Mouse (Mus musculus) embryonic facial prominence, embryonic 12.5 days (tissue): ENCODE measurements around the gene Pld2. TPM values are rescaled to one million over a fixed set of nuclear protein-coding genes. Genes with fewer than 3 reads are reported as not detected.

Experiments
- ATAC-seq: fragments of 200-750 bp; cut with Nextera tagmentation; 2 replicates; pipeline ENCODE4 v1.8.0; 2017; ENCODE audit not compliant: insufficient number of reproducible peaks, insufficient read depth, low FRiP score, low TSS enrichment
- H3K27ac ChIP-seq: fragments of 300-500 bp; sonication (generic); 2 replicates; pipeline ENCODE4 v1.5.1; 2016; ENCODE audit warnings: mild to moderate bottlenecking
- H3K27me3 ChIP-seq: fragments of 300-500 bp; sonication (generic); 2 replicates; pipeline ENCODE4 v1.6.1; 2016; ENCODE audit warnings: mild to moderate bottlenecking, moderate library complexity
- H3K36me3 ChIP-seq: fragments of 300-500 bp; sonication (generic); 2 replicates; pipeline ENCODE4 v1.6.1; 2016; ENCODE audit warnings: mild to moderate bottlenecking
- H3K4me1 ChIP-seq: fragments of 300-500 bp; sonication (generic); 2 replicates; pipeline ENCODE4 v1.6.1; 2016
- H3K4me2 ChIP-seq: fragments of 300-500 bp; sonication (generic); replicated peaks from 2 replicates; pipeline ENCODE4 v1.6.1; 2016; ENCODE audit warnings: mild to moderate bottlenecking, moderate library complexity
- H3K4me3 ChIP-seq: fragments of 300-500 bp; sonication (generic); 2 replicates; pipeline ENCODE4 v1.5.1; 2016; ENCODE audit warnings: mild to moderate bottlenecking
- H3K9ac ChIP-seq: fragments of 300-500 bp; sonication (generic); 2 replicates; pipeline ENCODE4 v1.6.1; 2016; ENCODE audit warnings: mild to moderate bottlenecking, moderate library complexity
- H3K9me3 ChIP-seq: fragments of 300-500 bp; sonication (generic); 2 replicates; pipeline ENCODE4 v1.6.1; 2016; ENCODE audit warnings: mild to moderate bottlenecking, moderate library complexity
- WGBS: fragments of 180-500 bp; shearing (Covaris S2); methylation state at CpG from one replicate; pipeline ENCODE4 v1.1.7; 2016; 5-methylcytosine and 5-hydroxymethylcytosine counted together
- polyA plus RNA-seq: library from polyadenylated mRNA; unstranded; fragments of >200 nt; fragmentation: Nextera tagmentation; extraction: Ambion mirVana; gene quantifications from 2 replicates; pipeline ENCODE4 v1.2.1, GENCODE M21; 2016

Gene Pld2
- polyA plus RNA-seq = 4.4 and 6.7 TPM in 2 replicates

- Histone ChIP-seq H3K4me2 (peak within 1 kb of the TSS; percentile 91), H3K9ac (peak within 1 kb of the TSS; percentile 66), H3K9me3 (no peaks in the 10 kb centered on the region), H3K36me3 (no peaks in the 10 kb centered on the region), H3K4me3 (peak within 1 kb of the TSS; percentile 64), H3K27me3 (peaks cover 24% of the 10 kb centered on the region), H3K27ac (no peak within 1 kb of the TSS; the same call in 1 of the 2 replicates), H3K4me1 (no peaks in the 10 kb centered on the region)
- WGBS = under 1% methylated on average over 60 of the region's 65 CpGs
- ATAC-seq = peak; percentile 85
Observed at GRCm38 (mm10) chr11:70539877-70540587, at the start of gene Pld2. Gene Pld2 (plus strand): TSS chr11:70540064.

DNA sequence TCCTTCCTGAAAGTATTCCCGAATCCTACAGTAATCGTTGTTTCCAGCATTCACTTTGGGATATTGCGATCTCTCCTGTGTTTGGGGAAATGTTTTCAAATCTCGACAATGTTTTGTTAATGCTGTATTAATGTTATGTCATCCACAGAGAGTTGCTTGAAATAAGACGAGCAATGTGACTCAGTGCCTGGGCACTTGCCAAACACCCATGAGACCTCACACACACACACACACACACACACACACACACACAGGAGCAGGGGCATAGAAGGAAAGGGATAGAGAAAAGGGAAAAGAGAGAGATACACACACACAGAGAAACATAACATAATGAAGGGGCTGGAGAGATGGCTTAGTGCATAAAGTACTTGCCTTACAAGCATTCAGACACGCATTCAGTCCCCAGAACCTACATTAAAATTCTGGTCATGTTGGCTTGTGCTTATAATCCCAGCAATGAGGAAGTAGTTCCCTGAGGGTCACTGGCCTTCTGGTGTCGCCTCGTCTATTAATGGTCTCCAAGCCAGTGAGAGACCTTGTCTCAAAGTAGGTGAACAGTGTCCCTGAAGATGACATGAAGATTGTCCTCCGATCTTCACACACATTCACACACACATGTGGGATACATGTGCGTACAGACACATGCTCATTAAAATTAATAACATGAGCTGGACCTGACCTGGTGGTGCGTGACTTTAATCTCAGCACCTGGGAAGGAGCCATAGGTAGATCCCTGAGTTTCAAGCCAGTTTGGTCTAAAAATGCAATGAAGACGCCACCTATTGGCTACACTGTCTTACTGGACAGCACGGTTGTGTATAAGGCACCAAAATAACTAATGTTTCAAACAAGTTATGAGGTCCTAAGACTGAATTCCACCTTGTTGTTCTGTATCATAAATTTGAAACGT lies 40.0 kb upstream of the Pld2 start:
- Histone ChIP-seq H3K27me3 (0 out of 2 replicates have a peak, but pooled peaks cover under 1% of the 10 kb centered on the region), H3K27ac (no peak overlapping the region), H3K9me3 (no peaks in the 10 kb centered on the region), H3K4me2 (no peak overlapping the region), H3K4me3 (no peak overlapping the region), H3K9ac (no peak overlapping the region), H3K36me3 (no peaks in the 10 kb centered on the region), H3K4me1 (no peaks in the 10 kb centered on the region)
- 74% methylated on average over 14 of the region's 14 CpGs for WGBS
- ATAC-seq = no peak

DNA sequence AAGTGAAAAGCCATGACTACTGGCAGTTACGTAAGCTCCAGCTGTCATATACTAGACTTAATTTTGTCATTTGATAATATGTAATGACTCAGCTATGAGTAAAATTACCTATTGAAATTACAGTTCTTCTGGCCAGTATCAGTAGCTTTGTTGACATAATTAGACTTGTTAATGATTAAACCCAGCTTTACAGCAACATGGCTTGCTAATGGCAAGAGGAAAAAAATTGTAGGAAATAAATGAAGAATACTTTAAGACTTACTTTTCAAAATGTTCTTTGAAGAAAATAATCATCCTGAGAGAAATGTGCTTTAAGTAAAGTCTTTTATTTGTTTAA lies 39.4 kb upstream of the Pld2 start:
- Histone ChIP-seq H3K36me3 (no peaks in the 10 kb centered on the region), H3K4me3 (no peak overlapping the region), H3K4me2 (no peak overlapping the region), H3K4me1 (no peaks in the 10 kb centered on the region), H3K9ac (no peak overlapping the region), H3K27me3 (peaks cover 5% of the 10 kb centered on the region; the same call in 1 of the 2 replicates), H3K9me3 (no peaks in the 10 kb centered on the region), H3K27ac (no peak overlapping the region)
- 92% methylated on average over 1 of the region's 1 CpGs for WGBS
- ATAC-seq = no peak

GRCm38 (mm10) chr11:70502018-70502417 lies 37.8 kb upstream of the Pld2 start:
- H3K27me3 ChIP-seq = peaks cover 5% of the 10 kb centered on the region; the same call in 1 of the 2 replicates
- H3K27ac ChIP-seq = no peak overlapping the region
- no peak for ATAC-seq

GRCm38 (mm10) chr11:70504970-70505369 lies 34.9 kb upstream of the Pld2 start, which contains the start of gene Tm4sf5:
Gene Tm4sf5 (plus strand): TSS chr11:70505244.
- WGBS = 74% methylated on average over 9 of the region's 9 CpGs
- Histone ChIP-seq H3K4me2 (no peak within 1 kb of the TSS), H3K4me1 (no peaks in the 10 kb centered on the region), H3K4me3 (no peak within 1 kb of the TSS), H3K27ac (no peak within 1 kb of the TSS), H3K27me3 (peaks cover 7% of the 10 kb centered on the region), H3K9me3 (no peaks in the 10 kb centered on the region), H3K36me3 (no peaks in the 10 kb centered on the region), H3K9ac (no peak within 1 kb of the TSS)
- ATAC-seq = no peak

More at GRCm38 (mm10) chr11:70502018-70502417, 37.8 kb upstream of the Pld2 start:
- Histone ChIP-seq H3K4me2 (no peak overlapping the region), H3K9ac (no peak overlapping the region), H3K9me3 (no peaks in the 10 kb centered on the region), H3K4me3 (no peak overlapping the region), H3K36me3 (no peaks in the 10 kb centered on the region), H3K4me1 (no peaks in the 10 kb centered on the region)
- WGBS = 63% methylated on average over 3 of the region's 3 CpGs

DNA sequence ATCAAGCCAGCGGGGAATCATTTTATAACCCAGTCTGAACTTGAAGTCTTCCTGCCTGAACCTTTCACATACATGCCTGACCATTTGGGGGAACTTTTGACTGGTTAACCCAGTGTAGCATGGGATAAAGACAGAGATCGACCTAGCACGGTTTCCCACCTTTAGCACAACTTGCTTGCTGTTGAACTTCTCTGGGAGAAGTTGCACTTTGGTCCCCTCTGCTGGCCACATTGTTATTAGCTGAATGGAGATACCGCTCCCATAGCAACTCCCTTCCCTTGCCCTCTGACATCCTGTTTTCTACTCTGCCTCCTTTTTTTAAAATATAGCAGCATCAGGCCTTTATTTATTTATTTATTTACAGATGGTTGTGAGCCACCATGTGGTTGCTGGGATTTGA lies 33.5 kb upstream of the Pld2 start:
- H3K9ac ChIP-seq = no peak overlapping the region
- no peak overlapping the region for H3K27ac ChIP-seq
- H3K27me3 ChIP-seq = peaks cover 7% of the 10 kb centered on the region
- no peak overlapping the region for H3K4me3 ChIP-seq
- no peaks in the 10 kb centered on the region for H3K9me3 ChIP-seq
- no peak for ATAC-seq
- WGBS = 19% methylated on average over 4 of the region's 4 CpGs
- no peak overlapping the region for H3K4me2 ChIP-seq
- peaks cover 3% of the 10 kb centered on the region; the same call in 1 of the 2 replicates for H3K4me1 ChIP-seq
- H3K36me3 ChIP-seq = no peaks in the 10 kb centered on the region

DNA sequence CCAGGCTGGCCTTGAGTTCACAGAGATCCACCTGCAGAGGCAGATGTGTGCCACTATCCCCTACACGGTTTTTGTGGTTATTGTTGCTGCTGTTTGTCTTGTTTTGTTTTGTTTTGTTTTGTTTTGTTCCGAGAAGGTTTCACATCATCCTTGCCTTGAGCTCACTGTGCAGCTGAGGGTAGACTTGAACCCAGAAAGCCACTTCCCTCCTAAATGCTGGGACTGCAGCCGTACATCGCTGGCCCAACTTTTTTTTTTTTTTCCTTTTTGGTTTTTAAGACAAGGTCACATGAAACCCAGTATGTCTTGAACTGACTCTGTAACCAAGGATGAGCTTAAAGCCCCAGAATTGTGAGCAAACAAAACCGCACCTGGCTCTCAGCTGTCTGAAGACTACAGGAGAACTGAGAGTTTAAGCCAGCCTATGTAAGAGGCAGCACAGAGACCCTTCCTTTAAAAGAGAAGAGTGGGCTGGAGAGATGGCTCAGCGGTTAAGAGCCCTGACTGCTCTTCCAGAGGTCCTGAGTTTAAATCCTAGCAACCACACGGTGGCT lies 32.8 kb upstream of the Pld2 start:
- Histone ChIP-seq H3K27me3 (peaks cover 7% of the 10 kb centered on the region), H3K4me2 (no peak overlapping the region), H3K27ac (no peak overlapping the region), H3K36me3 (no peaks in the 10 kb centered on the region), H3K9ac (no peak overlapping the region), H3K4me1 (peaks cover 3% of the 10 kb centered on the region; the same call in 1 of the 2 replicates), H3K9me3 (no peaks in the 10 kb centered on the region), H3K4me3 (no peak overlapping the region)
- 70% methylated on average over 7 of the region's 7 CpGs for WGBS
- no peak for ATAC-seq

DNA sequence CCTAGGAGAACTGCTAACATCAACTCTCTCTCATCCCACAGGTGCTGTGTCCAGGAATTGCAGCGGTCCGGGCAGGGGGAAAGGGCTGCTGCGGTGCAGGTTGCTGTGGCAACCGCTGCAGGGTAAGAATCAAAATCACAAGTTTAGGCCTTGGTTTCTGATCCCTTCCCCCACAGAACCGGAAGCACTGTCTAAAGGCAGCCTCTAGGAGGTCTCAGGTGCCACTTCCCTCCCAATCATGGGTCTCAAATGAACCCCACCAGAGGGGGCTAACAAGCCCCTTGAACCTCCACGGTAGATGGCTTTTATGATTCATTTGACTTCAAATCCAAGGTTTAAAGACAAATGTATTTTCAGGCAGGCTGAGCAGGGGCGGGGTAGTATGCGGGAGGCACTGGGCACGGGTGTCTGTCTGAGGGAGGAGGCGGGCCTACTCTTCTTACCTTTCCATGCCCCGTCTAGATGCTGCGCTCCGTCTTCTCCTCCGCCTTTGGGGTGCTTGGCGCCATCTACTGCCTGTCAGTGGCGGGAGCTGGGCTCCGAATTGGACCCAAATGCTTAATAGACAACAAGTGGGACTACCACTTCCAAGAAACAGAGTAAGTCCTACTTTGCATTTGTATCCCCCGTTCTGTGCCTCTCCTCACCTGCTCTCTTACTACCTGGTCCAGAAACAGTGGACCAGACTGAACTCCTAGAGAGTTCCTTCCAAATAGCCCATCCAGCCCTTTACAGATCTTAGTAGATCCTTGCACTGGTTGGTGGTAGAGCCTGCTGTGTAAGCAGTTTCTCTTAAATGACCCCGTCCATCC lies 29.9 kb upstream of the Pld2 start:
- H3K4me3 ChIP-seq = 0 out of 2 replicates have a peak overlapping the region, but pooled peaks have one; percentile 9
- peaks cover 5% of the 10 kb centered on the region for H3K27me3 ChIP-seq
- H3K36me3 ChIP-seq = no peaks in the 10 kb centered on the region
- no peak overlapping the region for H3K27ac ChIP-seq
- ATAC-seq = no peak
- H3K4me1 ChIP-seq = peaks cover 3% of the 10 kb centered on the region; the same call in 1 of the 2 replicates
- H3K4me2 ChIP-seq = peak overlapping the region; percentile 43
- H3K9me3 ChIP-seq = no peaks in the 10 kb centered on the region
- no peak overlapping the region for H3K9ac ChIP-seq
- 8% methylated on average over 19 of the region's 19 CpGs for WGBS

DNA sequence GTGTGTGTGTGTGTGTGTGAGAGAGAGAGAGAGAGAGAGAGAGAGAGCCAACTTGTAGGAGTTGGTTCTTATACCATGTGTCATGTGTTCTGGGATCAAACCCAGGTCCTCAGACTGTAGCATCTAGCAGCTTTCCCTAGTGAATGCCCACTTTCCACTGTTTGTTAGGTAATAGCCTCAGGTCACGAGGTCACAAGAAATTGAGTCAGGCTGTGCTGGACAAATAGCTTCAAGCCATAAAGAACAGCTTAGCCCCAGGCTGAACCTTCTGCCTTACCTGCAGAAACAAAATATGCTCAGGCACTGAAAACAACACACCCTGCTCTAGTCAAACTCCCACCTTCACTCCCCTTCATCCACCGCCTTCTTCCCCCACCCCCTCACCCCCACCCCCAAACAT lies 28.6 kb upstream of the Pld2 start:
- Histone ChIP-seq H3K9me3 (no peaks in the 10 kb centered on the region), H3K27me3 (peaks cover 2% of the 10 kb centered on the region; the same call in 1 of the 2 replicates), H3K4me2 (no peak overlapping the region), H3K9ac (no peak overlapping the region), H3K27ac (no peak overlapping the region), H3K4me1 (peaks cover 3% of the 10 kb centered on the region; the same call in 1 of the 2 replicates), H3K36me3 (no peaks in the 10 kb centered on the region), H3K4me3 (no peak overlapping the region)
- WGBS = 72% methylated on average over 2 of the region's 2 CpGs
- no peak for ATAC-seq

- Histone ChIP-seq H3K4me2 (no peak overlapping the region), H3K36me3 (no peaks in the 10 kb centered on the region), H3K4me1 (peaks cover 3% of the 10 kb centered on the region; the same call in 1 of the 2 replicates), H3K9me3 (no peaks in the 10 kb centered on the region), H3K4me3 (no peak overlapping the region), H3K27ac (no peak overlapping the region), H3K9ac (no peak overlapping the region), H3K27me3 (peaks cover 2% of the 10 kb centered on the region; the same call in 1 of the 2 replicates)
- ATAC-seq = no peak
- WGBS = 88% methylated on average over 7 of the region's 7 CpGs
Observed at GRCm38 (mm10) chr11:70511825-70512224, 28.0 kb upstream of the Pld2 start.
